Mouse (Mus musculus) heart, adult 2 months (tissue): Measurements from ENCODE around the gene Pawr. TPM values are rescaled to one million over a fixed set of nuclear protein-coding genes. Genes with fewer than 3 reads are reported as not detected.

Experiments used
- DNase-seq, 2 experiments: peaks; one replicate each; pipeline ENCODE4 v3.0.0; 2021
- H3K27ac ChIP-seq: fragments of 200-600 bp; 2 replicates; pipeline ENCODE4 v1.8.1; 2022
- H3K27me3 ChIP-seq: fragments of 200-500 bp; 2 replicates; pipeline ENCODE4 v1.6.1; 2012; ENCODE audit warnings: mild to moderate bottlenecking, low read length, inconsistent platforms, mixed read lengths; ENCODE audit not compliant: control insufficient read depth, insufficient read depth
- H3K36me3 ChIP-seq: fragments of 200-500 bp; 2 replicates; pipeline ENCODE4 v1.6.1; 2012; ENCODE audit warnings: low read length, inconsistent platforms; ENCODE audit not compliant: control insufficient read depth, insufficient read depth
- H3K4me1 ChIP-seq: fragments of 200-500 bp; 2 replicates; pipeline ENCODE4 v1.6.1; 2011; ENCODE audit warnings: low read length; ENCODE audit not compliant: control insufficient read depth, insufficient read depth
- H3K4me3 ChIP-seq: fragments of 200-600 bp; 2 replicates; pipeline ENCODE4 v1.8.1; 2022
- H3K79me2 ChIP-seq: fragments of 200-500 bp; replicated peaks from 2 replicates; pipeline ENCODE4 v1.6.1; 2012; ENCODE audit warnings: mild to moderate bottlenecking, inconsistent platforms, low read length, moderate library complexity, mixed read lengths; ENCODE audit not compliant: control insufficient read depth, insufficient read depth
- H3K9ac ChIP-seq: fragments of 200-500 bp; 2 replicates; pipeline ENCODE4 v1.6.1; 2012; ENCODE audit warnings: low read depth, mild to moderate bottlenecking, control low read depth, inconsistent platforms, low read length, mixed read lengths
- CTCF ChIP-seq: fragments of 200-600 bp; IDR thresholded peaks from 2 replicates; pipeline ENCODE4 v1.8.1; 2022; ENCODE audit warnings: antibody characterized with exemption, mild to moderate bottlenecking, moderate library complexity
- EP300 ChIP-seq: fragments of 200-500 bp; IDR thresholded peaks from 2 replicates; pipeline ENCODE4 v1.6.1; 2011; ENCODE audit warnings: low read depth, low read length, control low read depth; ENCODE audit not compliant: insufficient read depth
- POLR2A ChIP-seq: fragments of 200-500 bp; IDR thresholded peaks from 2 replicates; pipeline ENCODE4 v1.6.1; 2011; ENCODE audit warnings: mild to moderate bottlenecking, low read depth, low read length, control low read depth; ENCODE audit not compliant: insufficient read depth
- WGBS: fragments of 180-500 bp; shearing (Covaris S2); methylation state at CpG from one replicate; pipeline ENCODE4 v1.1.7; 2018; 5-methylcytosine and 5-hydroxymethylcytosine counted together
- intact Hi-C: fragments of 180-260 bp; cut with DNase I; formaldehyde crosslinking; loops from one replicate; pipeline ENCODE4 v1.15.1; 2025
- microRNA-seq, 2 experiments: library from miRNA; unstranded; fragments of <30 nt; microRNA quantifications; one replicate each; pipeline ENCODE4 v1.2.0; 2021
- polyA plus RNA-seq: library from polyadenylated mRNA; depleted of rRNA; stranded (reverse); fragments of >200 nt; gene quantifications from 2 replicates; pipeline ENCODE4 v1.2.3, GENCODE M21; 2012; rRNA removed
- total RNA-seq, 2 experiments: library from RNA; stranded (reverse); gene quantifications; 2 replicates each; pipeline ENCODE4 v1.2.3; 2021

The Pawr gene
- total and polyA plus RNA-seq, 3 experiments = 2.0 to 3.5 (median 2.5) TPM

DNA sequence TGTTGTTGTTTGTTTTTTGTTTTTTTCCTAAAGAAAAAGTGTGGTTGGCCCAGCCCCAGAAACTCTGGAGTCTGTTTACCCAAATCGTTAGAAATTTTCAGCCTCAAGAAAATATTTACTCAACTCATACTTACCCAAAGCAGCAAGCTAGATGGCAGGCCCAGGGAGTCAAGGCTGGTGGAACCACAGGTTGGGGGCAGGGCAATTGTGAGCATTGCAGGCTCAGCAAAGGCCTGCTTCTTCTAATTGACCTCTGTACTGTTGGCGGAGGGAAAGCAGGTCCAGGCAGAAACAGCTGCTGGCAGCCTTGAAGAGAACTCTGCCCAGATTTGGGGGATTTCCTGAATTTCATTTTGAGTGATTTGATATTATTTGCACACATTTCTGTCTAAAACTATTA, 121.6 kb downstream of the Pawr start:
- Histone ChIP-seq H3K79me2 (no peaks in the 10 kb centered on the region), H3K27ac (no peak overlapping the region), H3K9ac (no peak overlapping the region), H3K4me1 (no peaks in the 10 kb centered on the region), H3K4me3 (no peak overlapping the region), H3K36me3 (no peaks in the 10 kb centered on the region), H3K27me3 (no peaks in the 10 kb centered on the region)
- intact Hi-C loops = no loop called here
- DNase-seq = no peak
- no peak for TF ChIP-seq CTCF
- TF ChIP-seq POLR2A = no peak
- no peak for TF ChIP-seq EP300
- 71% methylated on average over 2 of the region's 2 CpGs for WGBS

GRCm38 (mm10) chr10:108454691-108455117, 122.8 kb downstream of the Pawr start:
- TF ChIP-seq POLR2A (no peak), CTCF (no peak), EP300 (no peak)
- H3K9ac ChIP-seq = no peak overlapping the region
- intact Hi-C loops = no loop called here
- no peaks in the 10 kb centered on the region for H3K79me2 ChIP-seq
- no peaks in the 10 kb centered on the region for H3K36me3 ChIP-seq
- H3K27me3 ChIP-seq = no peaks in the 10 kb centered on the region
- WGBS = 63% methylated on average over 11 of the region's 11 CpGs
- peak in 1 of 2 experiments; percentile 17 for DNase-seq
- no peak overlapping the region for H3K27ac ChIP-seq
- no peaks in the 10 kb centered on the region for H3K4me1 ChIP-seq
- H3K4me3 ChIP-seq = no peak overlapping the region

DNA sequence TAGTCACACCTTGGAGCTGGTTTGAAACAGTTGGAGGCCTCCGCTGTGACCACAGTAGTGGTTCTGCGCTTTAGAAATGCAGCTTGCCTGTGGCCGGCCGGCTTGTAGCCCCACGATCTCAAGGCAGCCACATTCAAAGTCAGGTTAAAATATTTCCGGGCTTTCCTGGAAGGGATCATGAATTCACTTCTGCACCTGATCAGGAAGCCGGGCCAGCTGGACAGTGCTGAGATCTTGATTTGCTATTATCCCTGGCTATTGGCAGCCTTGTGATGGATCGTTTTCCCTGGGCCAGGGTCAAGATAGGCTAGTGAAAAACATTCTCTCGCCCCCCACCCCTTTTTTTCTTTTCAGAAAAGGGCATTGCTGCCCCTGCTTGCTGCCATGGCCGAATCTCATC, 123.3 kb downstream of the Pawr start:
- WGBS = 68% methylated on average over 10 of the region's 10 CpGs
- Histone ChIP-seq H3K36me3 (no peaks in the 10 kb centered on the region), H3K4me1 (no peaks in the 10 kb centered on the region), H3K27me3 (no peaks in the 10 kb centered on the region), H3K9ac (no peak overlapping the region), H3K4me3 (no peak overlapping the region), H3K79me2 (no peaks in the 10 kb centered on the region), H3K27ac (no peak overlapping the region)
- intact Hi-C loops = no loop called here
- no peak for TF ChIP-seq POLR2A
- no peak for TF ChIP-seq EP300
- TF ChIP-seq CTCF = no peak
- no peak for DNase-seq

- intact Hi-C loops = no loop called here
- H3K4me1 ChIP-seq = no peaks in the 10 kb centered on the region
- TF ChIP-seq POLR2A (no peak), EP300 (no peak), CTCF (no peak)
- 89% methylated on average over 2 of the region's 2 CpGs for WGBS
- no peak overlapping the region for H3K27ac ChIP-seq
- H3K79me2 ChIP-seq = no peaks in the 10 kb centered on the region
- no peak overlapping the region for H3K9ac ChIP-seq
- DNase-seq = no peak
- H3K36me3 ChIP-seq = no peaks in the 10 kb centered on the region
- no peak overlapping the region for H3K4me3 ChIP-seq
- H3K27me3 ChIP-seq = no peaks in the 10 kb centered on the region
These were observed 124.0 kb downstream of the Pawr start for GRCm38 (mm10) chr10:108455883-108456282.

- no peaks in the 10 kb centered on the region for H3K27me3 ChIP-seq
- 100% methylated on average over 2 of the region's 2 CpGs for WGBS
- intact Hi-C loops = no loop called here
- H3K79me2 ChIP-seq = no peaks in the 10 kb centered on the region
- H3K4me1 ChIP-seq = no peaks in the 10 kb centered on the region
- H3K4me3 ChIP-seq = no peak overlapping the region
- no peak overlapping the region for H3K27ac ChIP-seq
- no peak overlapping the region for H3K9ac ChIP-seq
- DNase-seq = no peak
- no peaks in the 10 kb centered on the region for H3K36me3 ChIP-seq
- no peak for TF ChIP-seq EP300
- TF ChIP-seq CTCF = no peak
- no peak for TF ChIP-seq POLR2A
These were observed 125.1 kb downstream of the Pawr start for GRCm38 (mm10) chr10:108457054-108457453.

- H3K9ac ChIP-seq = no peak overlapping the region
- intact Hi-C loops = no loop called here
- no peak for DNase-seq
- H3K4me1 ChIP-seq = no peaks in the 10 kb centered on the region; the same call in 1 of the 2 replicates
- no peak overlapping the region for H3K4me3 ChIP-seq
- WGBS = 69% methylated on average over 2 of the region's 2 CpGs
- H3K27me3 ChIP-seq = no peaks in the 10 kb centered on the region
- no peak overlapping the region for H3K27ac ChIP-seq
- H3K79me2 ChIP-seq = no peaks in the 10 kb centered on the region
- H3K36me3 ChIP-seq = no peaks in the 10 kb centered on the region
- TF ChIP-seq EP300 (no peak), CTCF (no peak), POLR2A (no peak)
These were observed 129.9 kb downstream of the Pawr start for GRCm38 (mm10) chr10:108461862-108462261.

Small RNAs within 50 kb of the gene (microRNA-seq; reads per million reads assigned to microRNA genes)
- gene Gm25591 = 0 reads per million in 2 experiments

Other genes with a start within 250 kb of the Pawr start
- 10 to 100 TPM; 58.3 to 59.4 TPM for gene Ppp1r12a, start 169.9 kb upstream of the Pawr start, total RNA-seq
- 19.4 and 35.2 TPM in 2 replicates for gene Ppp1r12a, start 169.9 kb upstream of the Pawr start, polyA plus RNA-seq